Mouse (Mus musculus) adrenal gland, postnatal 10 days (tissue): ENCODE data around the gene Clec14a. TPM values are rescaled to one million over a fixed set of nuclear protein-coding genes. Genes with fewer than 3 reads are reported as not detected.

ENCODE experiments used
- DNase-seq: peaks from one replicate; pipeline ENCODE4 v3.0.0; 2021; ENCODE audit warnings: mixed read lengths
- long read RNA-seq, 2 experiments: library from polyadenylated mRNA; stranded (forward); transcript quantifications; one replicate each; pipeline ENCODE4 v2.0.0; 2021
- total RNA-seq, 2 experiments: library from RNA; stranded (reverse); gene quantifications; 2 replicates each; pipeline ENCODE4 v1.2.3; 2021

Clec14a gene
- total RNA-seq, result 10 to 100 TPM; 18.9 to 21.3 TPM
- long read RNA-seq, experiment 1, full-length matches to known transcripts, result 58 of 59 reads
- long read RNA-seq, experiment 1, partial matches to known transcripts, result 0 of 59 reads
- long read RNA-seq, experiment 1, other reads (novel, unspliced or antisense), result 1 of 59 reads
- long read RNA-seq, experiment 2, full-length matches to known transcripts, result 36 of 36 reads
- long read RNA-seq, experiment 2, partial matches to known transcripts, result 0 of 36 reads
- long read RNA-seq, experiment 2, other reads (novel, unspliced or antisense), result 0 of 36 reads

GRCm38 (mm10) chr12:58268563-58269501, at the start of gene Clec14a:
Gene Clec14a, minus strand, starts transcription at chr12:58269290.
- DNase-seq, result peak; percentile 46

GRCm38 (mm10) chr12:58307835-58308234, 38.7 kb upstream of the Clec14a start:
- no peak for DNase-seq

GRCm38 (mm10) chr12:58306402-58306801, 37.3 kb upstream of the Clec14a start:
- peak; percentile 28 for DNase-seq

- no peak for DNase-seq
These were observed 36.5 kb upstream of the Clec14a start for GRCm38 (mm10) chr12:58305567-58305966.

GRCm38 (mm10) chr12:58296980-58297379, 27.9 kb upstream of the Clec14a start:
- peak; percentile 2 for DNase-seq

GRCm38 (mm10) chr12:58285912-58286311, 16.8 kb upstream of the Clec14a start:
- no peak for DNase-seq

- DNase-seq, result no peak
These were observed 1.4 kb upstream of the Clec14a start for GRCm38 (mm10) chr12:58270520-58270919.

GRCm38 (mm10) chr12:58269505-58269904, 415 bp upstream of the Clec14a start:
- DNase-seq, result no peak

GRCm38 (mm10) chr12:58268186-58268562, 916 bp downstream of the Clec14a start:
- DNase-seq, result peak; percentile 9

- peak; percentile 6 for DNase-seq
These were observed 1.3 kb downstream of the Clec14a start for GRCm38 (mm10) chr12:58267779-58268178.

GRCm38 (mm10) chr12:58251901-58252300, 17.2 kb downstream of the Clec14a start:
- no peak for DNase-seq

GRCm38 (mm10) chr12:58232489-58232888, 36.6 kb downstream of the Clec14a start:
- DNase-seq, result no peak

- no peak for DNase-seq
These were observed 43.4 kb downstream of the Clec14a start for GRCm38 (mm10) chr12:58225644-58226043.

- no peak for DNase-seq
These were observed 50.0 kb downstream of the Clec14a start for GRCm38 (mm10) chr12:58219078-58219477.

GRCm38 (mm10) chr12:58216218-58216617, 52.9 kb downstream of the Clec14a start:
- no peak for DNase-seq

Other genes with a start within 250 kb of the Clec14a start
- gene Sstr1, start 57.5 kb downstream of the Clec14a start, total RNA-seq, result under 1 TPM; 0.15 to 0.21 TPM